Mouse (Mus musculus) hindbrain, postnatal 0 days (tissue): Measurements from ENCODE around the gene Fam124b. TPM values are rescaled to one million over a fixed set of nuclear protein-coding genes. Genes with fewer than 3 reads are reported as not detected.
A peak's percentile ranks its signal among the peaks of the same experiment; 100 is the strongest.

ENCODE experiments used
- ATAC-seq: fragments of 200-750 bp; cut with Nextera tagmentation; 2 replicates; pipeline ENCODE4 v1.8.0; 2017; ENCODE audit warnings: mild to moderate bottlenecking, moderate TSS enrichment, moderate library complexity
- DNase-seq: peaks from one replicate; pipeline ENCODE4 v3.0.0-alpha.2; 2015; ENCODE audit warnings: low spot score
- H3K27ac ChIP-seq: fragments of 300-500 bp; sonication (generic); 2 replicates; pipeline ENCODE4 v1.5.1; 2014; ENCODE audit warnings: mild to moderate bottlenecking
- H3K27me3 ChIP-seq: fragments of 300-500 bp; sonication (generic); 2 replicates; pipeline ENCODE4 v1.6.1; 2014; ENCODE audit warnings: low read length, mixed read lengths; ENCODE audit not compliant: insufficient read depth
- H3K36me3 ChIP-seq: fragments of 300-500 bp; sonication (generic); 2 replicates; pipeline ENCODE4 v1.6.1; 2014; ENCODE audit warnings: low read length, mixed read lengths; ENCODE audit not compliant: insufficient read depth
- H3K4me1 ChIP-seq: fragments of 300-500 bp; sonication (generic); 2 replicates; pipeline ENCODE4 v1.6.1; 2014; ENCODE audit warnings: antibody characterized with exemption, low read length, mixed read lengths; ENCODE audit not compliant: insufficient read depth
- H3K4me2 ChIP-seq: fragments of 300-500 bp; sonication (generic); 2 replicates; pipeline ENCODE4 v1.6.1; 2014; ENCODE audit warnings: low read depth, mild to moderate bottlenecking, low read length, moderate library complexity, mixed read lengths
- H3K4me3 ChIP-seq: fragments of 300-500 bp; sonication (generic); 2 replicates; pipeline ENCODE4 v1.5.1; 2014; ENCODE audit warnings: low read length
- H3K9ac ChIP-seq: fragments of 300-500 bp; sonication (generic); replicated peaks from 2 replicates; pipeline ENCODE4 v1.6.1; 2014; ENCODE audit warnings: mild to moderate bottlenecking, low read length, moderate library complexity, mixed read lengths
- H3K9me3 ChIP-seq: fragments of 300-500 bp; sonication (generic); 2 replicates; pipeline ENCODE4 v1.6.1; 2016; ENCODE audit warnings: low read length, mixed read lengths
- CTCF ChIP-seq: IDR thresholded peaks from 2 replicates; pipeline ENCODE4 v1.5.1; 2016; ENCODE audit warnings: antibody characterized with exemption, control low read depth, low read depth
- WGBS: fragments of 180-500 bp; shearing (Covaris S2); extraction: QIAGEN DNeasy Blood & Tissue Kit; methylation state at CpG from one replicate; pipeline ENCODE4 v1.1.7; 2014; 5-methylcytosine and 5-hydroxymethylcytosine counted together
- polyA plus RNA-seq: library from polyadenylated mRNA; unstranded; fragments of >200 nt; fragmentation: Nextera tagmentation; extraction: Ambion mirVana; gene quantifications from 2 replicates; pipeline ENCODE4 v1.2.1, GENCODE M21; 2015
- total RNA-seq: library from RNA; depleted of rRNA; stranded (reverse); fragments of >200 nt; gene quantifications from 2 replicates; pipeline ENCODE4 v1.2.3, GENCODE M21; 2014

Fam124b gene
- total and polyA plus RNA-seq, 2 experiments from 2014 or later = 0.33 to 0.84 TPM

GRCm38 (mm10) chr1:80240017-80240660 lies 21.9 kb upstream of the Fam124b start:
- H3K36me3 ChIP-seq = no peaks in the 10 kb centered on the region
- H3K4me3 ChIP-seq = no peak overlapping the region
- no peaks in the 10 kb centered on the region for H3K9me3 ChIP-seq
- ATAC-seq = no peak
- no peaks in the 10 kb centered on the region for H3K27me3 ChIP-seq
- no peak overlapping the region for H3K9ac ChIP-seq
- no peak for TF ChIP-seq CTCF
- DNase-seq = no peak
- H3K4me1 ChIP-seq = no peaks in the 10 kb centered on the region
- H3K27ac ChIP-seq = no peak overlapping the region
- WGBS = 19% methylated on average over 12 of the region's 12 CpGs
- H3K4me2 ChIP-seq = no peak overlapping the region

GRCm38 (mm10) chr1:80239481-80239880 lies 21.2 kb upstream of the Fam124b start:
- no peaks in the 10 kb centered on the region for H3K27me3 ChIP-seq
- no peak overlapping the region for H3K27ac ChIP-seq
- no peak overlapping the region for H3K9ac ChIP-seq
- no peak for ATAC-seq
- H3K4me3 ChIP-seq = no peak overlapping the region
- no peaks in the 10 kb centered on the region for H3K9me3 ChIP-seq
- H3K4me2 ChIP-seq = no peak overlapping the region
- WGBS = 66% methylated on average over 11 of the region's 11 CpGs
- TF ChIP-seq CTCF = no peak
- no peaks in the 10 kb centered on the region for H3K36me3 ChIP-seq
- H3K4me1 ChIP-seq = no peaks in the 10 kb centered on the region
- DNase-seq = no peak

- Histone ChIP-seq H3K4me3 (no peak overlapping the region), H3K4me1 (no peaks in the 10 kb centered on the region), H3K9me3 (no peaks in the 10 kb centered on the region), H3K36me3 (no peaks in the 10 kb centered on the region), H3K9ac (no peak overlapping the region), H3K27me3 (no peaks in the 10 kb centered on the region), H3K4me2 (no peak overlapping the region), H3K27ac (no peak overlapping the region)
- DNase-seq (no peak), ATAC-seq (no peak)
- 41% methylated on average over 11 of the region's 11 CpGs for WGBS
- no peak for TF ChIP-seq CTCF
These were observed 18.9 kb upstream of the Fam124b start for GRCm38 (mm10) chr1:80236951-80237702.

- H3K9ac ChIP-seq = no peak overlapping the region
- H3K27ac ChIP-seq = no peak overlapping the region
- H3K36me3 ChIP-seq = no peaks in the 10 kb centered on the region
- WGBS = 7% methylated on average over 1 of the region's 1 CpGs
- DNase-seq = no peak
- H3K9me3 ChIP-seq = no peaks in the 10 kb centered on the region
- no peak for TF ChIP-seq CTCF
- no peak for ATAC-seq
- no peak overlapping the region for H3K4me3 ChIP-seq
- no peaks in the 10 kb centered on the region for H3K4me1 ChIP-seq
- no peak overlapping the region for H3K4me2 ChIP-seq
- no peaks in the 10 kb centered on the region for H3K27me3 ChIP-seq
These were observed 17.9 kb upstream of the Fam124b start for GRCm38 (mm10) chr1:80236126-80236525.

- 73% methylated on average over 1 of the region's 1 CpGs for WGBS
- no peaks in the 10 kb centered on the region for H3K9me3 ChIP-seq
- no peak overlapping the region for H3K4me2 ChIP-seq
- no peak overlapping the region for H3K27ac ChIP-seq
- H3K9ac ChIP-seq = no peak overlapping the region
- H3K27me3 ChIP-seq = no peaks in the 10 kb centered on the region
- no peaks in the 10 kb centered on the region for H3K36me3 ChIP-seq
- DNase-seq (no peak), ATAC-seq (no peak)
- H3K4me3 ChIP-seq = no peak overlapping the region
- H3K4me1 ChIP-seq = no peaks in the 10 kb centered on the region
- no peak; the same call in 1 of the 2 replicates for TF ChIP-seq CTCF
These were observed 12.3 kb upstream of the Fam124b start for GRCm38 (mm10) chr1:80230612-80231011.

- DNase-seq = peak; percentile 48
- Histone ChIP-seq H3K36me3 (no peaks in the 10 kb centered on the region), H3K4me1 (peaks cover 9% of the 10 kb centered on the region; the same call in 1 of the 2 replicates), H3K9ac (no peak overlapping the region), H3K4me2 (no peak overlapping the region), H3K27me3 (no peaks in the 10 kb centered on the region), H3K27ac (no peak overlapping the region), H3K9me3 (no peaks in the 10 kb centered on the region), H3K4me3 (no peak overlapping the region)
- 20% methylated on average over 3 of the region's 3 CpGs for WGBS
- no peak for TF ChIP-seq CTCF
- peak; percentile 73 for ATAC-seq
These were observed 6.7 kb upstream of the Fam124b start for GRCm38 (mm10) chr1:80224839-80225412.
